ENCODE assay signal across 9 mouse cellular contexts in the genomic region with DNA sequence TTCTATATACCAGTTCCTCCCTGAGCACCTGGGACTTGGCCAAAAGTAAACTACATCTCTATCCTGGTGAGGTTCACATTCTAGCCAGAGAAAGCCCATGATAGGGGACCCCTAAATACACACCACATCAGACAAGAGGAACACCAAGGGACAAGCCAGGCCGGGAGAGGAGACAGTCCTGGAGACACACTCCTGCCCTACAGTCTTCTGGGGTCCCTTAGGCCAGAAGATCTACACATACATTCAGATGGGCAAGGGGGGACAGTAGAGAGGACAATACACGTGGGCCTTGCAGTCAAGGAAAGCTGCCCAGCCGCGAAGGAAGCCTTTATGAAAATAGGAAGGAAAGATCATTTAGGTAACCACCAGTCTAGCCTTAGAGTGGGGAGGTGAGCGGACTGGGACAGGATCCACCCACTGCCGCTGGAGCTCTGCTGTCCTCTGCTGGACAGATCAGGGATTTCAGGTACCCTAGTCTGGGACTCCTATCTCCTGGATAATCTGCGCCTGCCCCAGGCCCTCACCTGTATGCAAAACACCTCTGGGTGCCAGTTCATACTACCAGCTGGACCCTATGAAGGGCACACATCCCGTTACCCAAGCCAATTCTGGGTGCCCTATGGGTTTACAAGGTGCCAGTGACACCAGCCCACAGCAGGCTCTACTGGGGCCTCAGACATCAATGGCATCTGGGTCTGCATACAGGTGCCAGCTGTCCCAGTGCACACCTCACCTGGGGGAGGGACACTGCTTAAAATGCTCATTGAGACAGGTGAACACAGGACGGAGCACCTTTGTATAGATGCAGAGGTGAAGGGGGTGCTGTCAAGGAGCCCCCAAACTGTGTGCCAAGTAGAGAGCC. TPM values are rescaled to one million over a fixed set of nuclear protein-coding genes. Genes with fewer than 3 reads are reported as not detected.
DNase-seq lines count a peak whose midpoint lies in the region; ATAC-seq lines count a peak whose summit lies in the region.
"Had no signal": no experiment of that assay in that cellular context is flagged by ENCODE, and none has a peak within 500 bp of the region (broad histone marks: within the 10 kb centered on the region; RNA-seq: fewer than 3 reads in every experiment).

No protein-coding gene starts in this region.

- H3K27ac ChIP-seq in hindbrain, embryonic 16.5 days (ENCODE audit: low read depth, low read length) = no peak overlapping the region

- H3K27me3 ChIP-seq in hindbrain, embryonic 16.5 days (replicated peaks; ENCODE audit: control insufficient read depth, insufficient read depth, low read length) = no peaks in the 10 kb centered on the region

- no peak overlapping the region for H3K9ac ChIP-seq in hindbrain, embryonic 16.5 days (ENCODE audit: low read depth, low read length)

- DNase-seq in R1 (ENCODE audit: low read depth, low spot score) = peak; percentile 58
- DNase-seq in cerebellum, postnatal 10 days = peak; percentile 94 to 96
- DNase-seq in frontal cortex, postnatal 14 days (ENCODE audit: low spot score in 2 of 2) = peak; percentile 32 to 72
- peak; percentile 66 to 79 for DNase-seq in layer of hippocampus, postnatal 36 days
- peak; percentile 65 for DNase-seq in right cerebral cortex, postnatal 25 days
- peak; percentile 84 for DNase-seq in urinary bladder, postnatal 25 days (ENCODE audit: low spot score)

- no peak overlapping the region for H3K4me2 ChIP-seq in hindbrain, embryonic 16.5 days (ENCODE audit: low read length)

- H3K36me3 ChIP-seq in hindbrain, embryonic 16.5 days (ENCODE audit: control insufficient read depth, insufficient read depth, low read length) = no peaks in the 10 kb centered on the region

- peak; percentile 62 for ATAC-seq in hindbrain, embryonic 16.5 days
- ATAC-seq in megakaryocyte, adult 5-6 weeks (ENCODE audit: poor library complexity, severe bottlenecking) = peak; percentile 89

- 15% methylated on average over 9 of the region's 9 CpGs for WGBS in hindbrain, embryonic 16.5 days

- H3K4me1 ChIP-seq in hindbrain, embryonic 16.5 days (ENCODE audit: control insufficient read depth, insufficient read depth, low read depth, low read length) = no peaks in the 10 kb centered on the region

- H3K9me3 ChIP-seq in hindbrain, embryonic 16.5 days (ENCODE audit: control insufficient read depth, low read length) = no peaks in the 10 kb centered on the region

- no peak overlapping the region for H3K4me3 ChIP-seq in hindbrain, embryonic 16.5 days (ENCODE audit: low read length)
- H3K4me3 ChIP-seq: myocyte had no signal

RNA-seq across cellular contexts. Expression of a gene that starts 35.2 kb away (rescaled TPM):
- polyA plus RNA-seq in hindbrain, embryonic 16.5 days (2015; fragmentation: Nextera tagmentation; extraction: Ambion mirVana) = not detected in 2 replicates
- total RNA-seq in layer of hippocampus, postnatal 36 days (2021) = 1 to 10 TPM; 1.3 to 1.7 TPM
- not detected in 2 replicates for total RNA-seq in megakaryocyte, adult 5-6 weeks (2015)
- not detected in 2 replicates for total RNA-seq in megakaryocyte, adult 5-6 weeks (2017)
- polyA plus RNA-seq: myocyte had no signal

RNA-seq across cellular contexts. Expression of a gene that starts 40.7 kb away (rescaled TPM):
- polyA plus RNA-seq in hindbrain, embryonic 16.5 days (2015; fragmentation: Nextera tagmentation; extraction: Ambion mirVana) = 2.8 and 3.3 TPM in 2 replicates
- total RNA-seq in layer of hippocampus, postnatal 36 days (2021) = 1 to 10 TPM; 6.1 to 8.5 TPM
- total RNA-seq in megakaryocyte, adult 5-6 weeks (2015) = 7.9 and 8.6 TPM in 2 replicates
- 6.7 and 7.5 TPM in 2 replicates for total RNA-seq in megakaryocyte, adult 5-6 weeks (2017)

RNA-seq across cellular contexts. Expression of a gene that starts 57.5 kb away (rescaled TPM):
- polyA plus RNA-seq in hindbrain, embryonic 16.5 days (2015; fragmentation: Nextera tagmentation; extraction: Ambion mirVana) = 3.6 and 5.3 TPM in 2 replicates
- total RNA-seq in layer of hippocampus, postnatal 36 days (2021) = under 1 TPM; 0.70 to 0.83 TPM
- total RNA-seq in megakaryocyte, adult 5-6 weeks (2015) = not detected in 2 replicates
- not detected in 2 replicates for total RNA-seq in megakaryocyte, adult 5-6 weeks (2017)
